Mouse (Mus musculus) brain, embryonic 14.5 days (tissue): ENCODE data around the gene Olfr1497. TPM values are rescaled to one million over a fixed set of nuclear protein-coding genes. Genes with fewer than 3 reads are reported as not detected.
"Not testable (repeated sequence)": the region's sequence is repeated elsewhere in the genome, so short reads cannot be mapped to it uniquely, and the experiment has no call there.

Experiments used
- DNase-seq: peaks from one replicate; pipeline ENCODE4 v3.0.0-alpha.2; 2011; ENCODE audit warnings: low read depth
- CTCF ChIP-seq: fragments of 200-500 bp; IDR thresholded peaks from 2 replicates; pipeline ENCODE4 v1.5.1; 2012; ENCODE audit warnings: inconsistent platforms, mild to moderate bottlenecking, moderate library complexity, borderline replicate concordance; ENCODE audit not compliant: insufficient read depth, insufficient read length; ENCODE audit errors: extremely low read depth
- POLR2A ChIP-seq: fragments of 200-500 bp; IDR thresholded peaks from 2 replicates; pipeline ENCODE4 v1.6.1; 2012; ENCODE audit warnings: mild to moderate bottlenecking, inconsistent platforms, borderline replicate concordance; ENCODE audit not compliant: poor library complexity, insufficient read depth, insufficient read length, severe bottlenecking; ENCODE audit errors: extremely low read depth
- polyA plus RNA-seq: library from polyadenylated mRNA; depleted of rRNA; stranded (reverse); fragments of >200 nt; gene quantifications from 2 replicates; pipeline ENCODE4 v1.2.3, GENCODE M21; 2012; rRNA removed

The Olfr1497 gene
- not detected in 2 replicates for polyA plus RNA-seq

DNA sequence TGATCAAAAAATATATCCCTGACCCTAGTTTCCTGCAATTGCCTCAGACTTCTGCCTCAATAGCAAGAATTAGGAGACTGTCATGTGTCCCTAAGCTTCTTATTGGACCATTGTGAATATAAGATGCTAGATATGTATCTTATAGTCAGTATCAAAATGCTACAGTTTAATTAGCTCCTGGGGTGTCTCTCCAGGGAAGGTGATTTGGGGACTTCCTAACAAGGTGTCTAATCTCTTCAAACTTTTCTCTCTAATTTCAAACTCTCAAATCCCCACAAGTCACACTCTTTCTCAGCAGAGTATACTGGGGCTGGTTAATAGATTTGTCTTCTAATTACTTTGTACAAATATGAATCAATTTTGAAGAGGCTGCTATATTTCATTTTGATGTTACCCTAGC is at the start of gene Olfr1497:
Gene Olfr1497 (minus strand): TSS at position 101 of the 400 bp plus-strand sequence.
- no peak for DNase-seq
- TF ChIP-seq POLR2A (no peak), CTCF (no peak)

DNA sequence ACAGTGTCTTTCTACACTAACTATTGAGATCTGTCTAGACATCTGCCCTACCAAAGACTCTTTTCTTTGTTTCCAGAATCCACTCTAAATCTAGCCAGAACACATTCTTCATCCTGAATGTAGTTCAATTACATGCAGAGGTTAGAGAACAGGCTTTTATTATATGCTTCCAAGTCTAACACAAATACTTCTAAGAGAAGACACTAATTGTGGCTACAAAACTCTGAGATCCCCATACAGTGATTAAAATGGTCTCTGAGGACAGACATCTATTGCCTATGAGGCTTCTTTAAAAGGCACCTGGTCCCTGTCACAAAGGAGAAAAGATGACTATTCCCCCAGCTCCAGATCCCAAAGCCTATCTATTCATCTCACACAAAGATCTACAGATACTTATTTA is 32.4 kb upstream of the Olfr1497 start, which contains the start of gene Olfr1500:
Gene Olfr1500 (minus strand): TSS at position 101 of the 400 bp plus-strand sequence.
- TF ChIP-seq CTCF (no peak), POLR2A (no peak)
- DNase-seq = no peak

DNA sequence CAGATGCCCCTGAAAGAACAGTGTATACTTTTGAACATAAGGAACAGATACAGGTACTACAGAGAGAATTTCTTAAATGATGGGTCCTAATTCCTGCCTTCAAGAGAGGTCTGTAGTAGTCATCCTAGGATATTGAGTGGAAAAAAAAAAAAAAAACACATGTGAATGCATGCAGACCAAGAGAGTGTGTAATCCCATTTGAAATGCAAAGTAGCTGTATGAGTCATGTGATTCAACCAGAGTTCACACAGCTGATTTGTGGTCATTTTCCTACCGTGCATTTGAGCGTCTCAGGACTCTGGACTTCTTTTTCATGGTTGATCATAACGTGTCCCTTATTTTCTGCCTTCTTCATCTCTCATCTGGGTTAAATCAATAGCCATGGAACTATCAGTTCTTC is 30.4 kb upstream of the Olfr1497 start:
- TF ChIP-seq POLR2A (no peak), CTCF (no peak)
- peak; percentile 0 for DNase-seq

DNA sequence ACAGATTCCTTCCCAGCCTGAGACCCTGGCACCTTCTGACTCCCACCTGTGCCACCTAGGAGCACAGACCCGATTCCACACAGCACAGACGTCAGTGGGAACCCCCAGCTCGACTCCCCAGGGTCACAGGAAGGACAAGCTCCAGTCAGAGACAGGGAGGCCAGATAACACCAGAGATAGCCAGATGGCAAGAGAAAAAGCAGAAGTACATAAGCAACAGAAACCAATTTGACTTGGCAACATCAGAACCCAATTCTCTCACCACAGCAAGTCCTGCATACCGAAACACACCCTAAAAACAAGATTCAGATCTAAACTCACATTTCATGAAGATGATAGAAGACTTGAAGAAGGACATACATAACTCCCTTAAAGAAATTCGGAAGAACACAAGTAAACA is 22.8 kb upstream of the Olfr1497 start:
- no peak for TF ChIP-seq CTCF
- no peak for TF ChIP-seq POLR2A
- no peak for DNase-seq

DNA sequence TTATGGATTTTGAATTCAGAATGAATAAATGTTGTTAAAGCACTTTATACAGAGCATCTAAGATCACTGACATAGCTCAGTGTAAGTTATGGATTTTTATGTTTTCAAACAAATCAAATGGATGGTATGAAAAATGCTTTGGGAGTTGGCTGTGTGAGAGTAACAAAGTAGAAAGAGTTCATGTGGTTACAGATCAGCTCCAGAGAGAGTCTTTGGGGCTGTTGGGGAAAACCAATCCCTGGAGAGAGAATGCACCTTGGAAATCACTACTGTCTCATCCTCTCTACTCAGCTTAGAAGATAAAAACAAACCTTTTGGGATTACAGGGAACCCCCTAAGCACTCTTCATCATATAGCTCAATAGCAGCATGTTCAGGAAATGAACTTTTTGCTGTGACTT is 21.3 kb upstream of the Olfr1497 start, which contains the start of gene Olfr1499:
Gene Olfr1499 (minus strand): TSS at position 101 of the 400 bp plus-strand sequence.
- no peak for DNase-seq
- TF ChIP-seq POLR2A (no peak), CTCF (no peak)

DNA sequence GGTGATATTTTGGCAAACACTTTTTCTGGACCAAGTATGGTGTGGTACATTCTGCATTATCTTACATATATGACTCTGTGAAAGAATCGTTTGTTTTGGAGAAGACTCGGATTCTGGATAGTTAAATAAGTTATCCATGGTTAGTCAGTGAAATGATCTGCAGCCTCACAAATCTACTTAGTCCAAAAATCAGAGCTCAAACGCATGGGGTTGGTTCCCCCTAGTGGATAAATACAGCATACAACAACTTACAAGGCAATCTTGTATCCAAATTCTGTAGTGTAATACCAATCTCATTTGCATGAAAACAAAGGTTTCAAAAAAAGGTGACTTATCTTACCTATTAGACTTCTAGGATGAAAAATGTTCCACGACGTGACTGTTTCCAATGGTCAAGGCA is 20.8 kb upstream of the Olfr1497 start:
- TF ChIP-seq POLR2A (no peak), CTCF (0 out of 2 replicates have a peak, but pooled peaks have one; percentile 29)
- peak; percentile 63 for DNase-seq

DNA sequence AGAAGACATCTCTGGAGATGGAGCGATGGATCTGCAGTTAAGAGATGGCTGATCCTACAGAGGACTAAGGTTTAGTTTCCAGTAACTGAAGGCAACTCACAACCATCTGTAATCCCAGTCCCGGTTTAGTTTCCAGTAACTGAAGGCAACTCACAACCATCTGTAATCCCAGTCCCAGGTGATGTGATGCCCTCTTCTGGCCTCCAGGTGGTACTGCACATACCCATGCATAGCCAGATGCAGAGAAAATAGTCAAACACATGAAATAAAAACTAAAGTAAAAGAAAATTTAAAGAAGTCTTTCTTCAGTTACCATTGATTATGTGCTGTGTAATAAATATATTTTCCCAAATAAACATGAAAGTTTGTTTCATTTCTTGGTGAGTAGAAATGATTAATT is 14.8 kb upstream of the Olfr1497 start:
- TF ChIP-seq POLR2A = no peak
- TF ChIP-seq CTCF = peak; percentile 8; the same call in 1 of the 2 replicates
- DNase-seq = no peak

DNA sequence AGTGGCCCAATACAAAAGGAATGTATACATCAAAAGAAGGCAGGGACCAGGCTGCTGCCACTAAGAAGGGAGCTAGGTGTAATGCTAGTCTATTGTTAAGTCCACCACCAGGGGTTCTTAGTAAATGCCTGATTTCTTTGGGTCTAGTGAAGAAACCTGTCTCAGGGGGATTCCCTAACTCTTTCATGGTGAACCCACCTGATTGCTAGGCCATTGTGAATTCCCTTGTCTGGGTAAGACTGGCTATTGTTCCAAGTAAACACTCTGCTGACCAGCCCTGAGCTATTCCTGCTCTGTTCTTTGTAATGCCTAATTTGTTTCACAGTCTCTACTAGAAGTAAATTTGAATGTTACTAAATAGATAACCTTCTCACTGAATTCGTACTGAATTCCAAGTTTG is 7.5 kb upstream of the Olfr1497 start:
- not testable (repeated sequence) for DNase-seq

DNA sequence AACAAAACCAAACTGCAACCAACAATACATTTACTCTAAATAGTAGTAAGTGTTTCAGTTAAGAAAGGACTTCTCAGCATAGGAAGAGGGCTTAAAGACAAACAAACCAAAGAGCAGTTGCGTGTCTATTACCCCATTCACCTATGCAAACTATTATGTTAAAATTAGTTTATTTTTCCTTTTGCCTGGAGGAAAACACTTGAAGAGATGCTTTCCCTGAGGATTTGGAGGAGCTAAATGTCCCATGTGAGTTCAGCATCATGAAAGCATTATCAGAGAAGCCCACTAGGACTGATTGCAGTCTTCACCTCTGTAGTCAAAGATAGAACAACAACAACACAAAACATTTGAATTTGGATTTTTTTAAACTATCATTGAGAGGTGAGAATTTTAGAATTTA is 20.4 kb downstream of the Olfr1497 start, which contains the start of gene Olfr1496:
Gene Olfr1496 (plus strand): TSS at position 301 of the 400 bp plus-strand sequence.
- TF ChIP-seq CTCF (no peak), POLR2A (no peak)
- DNase-seq = no peak

DNA sequence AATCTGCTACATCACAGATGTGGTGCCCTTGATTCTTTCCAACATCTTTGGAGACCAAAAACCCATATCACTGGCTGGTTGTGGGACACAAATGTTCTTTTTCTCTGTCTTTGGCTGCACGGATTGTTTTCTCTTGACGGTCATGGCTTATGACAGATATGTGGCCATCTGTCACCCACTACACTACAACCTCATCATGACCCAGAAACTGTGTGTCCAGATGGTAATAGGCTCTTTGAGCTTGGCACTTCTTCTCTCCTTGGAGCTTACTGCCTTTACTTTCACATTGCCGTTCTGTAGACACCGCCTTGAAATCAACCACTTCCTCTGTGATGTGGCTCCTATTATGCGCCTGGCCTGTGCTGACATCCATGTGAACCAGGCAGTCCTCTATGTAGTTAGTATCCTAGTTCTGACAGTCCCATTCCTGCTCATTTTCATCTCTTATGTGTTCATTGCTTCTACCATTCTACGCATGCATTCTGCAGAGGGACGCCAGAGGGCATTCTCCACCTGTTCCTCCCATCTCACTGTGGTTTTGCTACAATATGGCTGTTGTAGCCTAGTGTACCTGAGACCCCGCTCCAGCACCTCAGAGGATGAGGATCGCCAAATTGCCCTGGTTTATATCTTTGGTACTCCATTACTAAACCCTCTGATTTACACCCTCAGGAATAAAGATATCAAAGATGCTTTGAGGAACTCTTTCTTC is 29.3 kb downstream of the Olfr1497 start:
- no peak for DNase-seq
- TF ChIP-seq POLR2A = no peak
- TF ChIP-seq CTCF = no peak

DNA sequence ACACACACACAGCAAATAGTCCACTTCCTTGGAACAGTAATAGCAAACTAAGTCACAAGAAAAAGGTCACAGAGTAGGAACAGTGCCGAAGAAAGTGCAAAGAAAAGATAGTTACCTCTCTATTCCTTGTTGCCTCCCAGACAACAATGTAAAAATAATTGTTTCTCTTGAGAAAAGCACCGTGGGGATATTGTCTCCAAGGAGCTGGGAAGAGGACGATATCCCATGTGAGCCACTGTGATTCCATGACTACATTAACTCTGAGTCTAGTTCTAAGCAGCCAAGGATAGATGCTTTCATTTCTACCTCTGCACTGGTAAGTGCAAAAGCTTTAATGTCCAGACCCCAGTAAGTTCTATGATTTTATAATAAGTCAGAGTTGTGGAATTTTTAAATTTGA is 33.7 kb downstream of the Olfr1497 start, which contains the start of gene Olfr1495:
Gene Olfr1495 (plus strand): TSS at position 301 of the 400 bp plus-strand sequence.
- no peak for TF ChIP-seq POLR2A
- no peak for TF ChIP-seq CTCF
- DNase-seq = no peak

DNA sequence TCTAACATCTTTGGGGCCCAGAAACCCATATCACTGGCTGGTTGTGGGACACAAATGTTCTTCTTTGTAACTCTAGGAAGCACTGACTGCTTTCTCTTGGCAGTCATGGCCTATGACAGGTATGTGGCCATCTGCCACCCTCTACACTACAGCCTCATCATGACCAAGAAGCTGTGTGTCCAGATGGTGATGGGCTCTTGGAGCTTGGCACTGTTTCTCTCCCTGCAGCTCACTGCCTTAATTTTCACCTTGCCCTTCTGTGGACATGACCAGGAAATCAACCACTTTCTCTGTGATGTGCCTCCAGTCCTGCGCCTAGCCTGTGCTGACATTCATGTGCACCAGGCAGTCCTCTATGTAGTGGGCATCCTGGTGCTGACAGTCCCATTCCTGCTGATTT is 48.6 kb downstream of the Olfr1497 start:
- TF ChIP-seq CTCF (no peak), POLR2A (no peak)
- no peak for DNase-seq

Other genes starting within 250 kb of the Olfr1497 start
- gene Olfr1484, start 214.7 kb downstream of the Olfr1497 start, polyA plus RNA-seq = not detected in 2 replicates
- not detected in 2 replicates for gene Olfr1487, start 180.8 kb downstream of the Olfr1497 start, polyA plus RNA-seq
- gene Olfr1489, start 166.6 kb downstream of the Olfr1497 start, polyA plus RNA-seq = not detected in 2 replicates
- not detected in 2 replicates for gene Olfr1490, start 147.1 kb downstream of the Olfr1497 start, polyA plus RNA-seq
- not detected in 2 replicates for gene Olfr1491, start 100.9 kb downstream of the Olfr1497 start, polyA plus RNA-seq
- not detected in 2 replicates for gene Olfr1493-ps1, start 74.9 kb downstream of the Olfr1497 start, polyA plus RNA-seq
- gene Olfr1494, start 58.5 kb downstream of the Olfr1497 start, polyA plus RNA-seq = not detected in 2 replicates
- gene Olfr1495, start 33.6 kb downstream of the Olfr1497 start, polyA plus RNA-seq = not detected in 2 replicates
- not detected in 2 replicates for gene Olfr1496, start 20.3 kb downstream of the Olfr1497 start, polyA plus RNA-seq
- not detected in 2 replicates for gene Olfr1499, start 21.2 kb upstream of the Olfr1497 start, polyA plus RNA-seq
- not detected in 2 replicates for gene Olfr1500, start 32.3 kb upstream of the Olfr1497 start, polyA plus RNA-seq
- gene Olfr1501, start 52.5 kb upstream of the Olfr1497 start, polyA plus RNA-seq = not detected in 2 replicates
- not detected in 2 replicates for gene Olfr1502, start 63.6 kb upstream of the Olfr1497 start, polyA plus RNA-seq
- not detected in 2 replicates for gene Olfr1504, start 99.7 kb upstream of the Olfr1497 start, polyA plus RNA-seq
- not detected in 2 replicates for gene Olfr1505, start 115.3 kb upstream of the Olfr1497 start, polyA plus RNA-seq